Mouse (Mus musculus) megakaryocyte, adult 5-6 weeks (primary cell): ENCODE results near the gene Sh2d3c. TPM values are rescaled to one million over a fixed set of nuclear protein-coding genes. Genes with fewer than 3 reads are reported as not detected.
A peak's percentile ranks its signal among the peaks of the same experiment; 100 is the strongest.

Experiments used
- ATAC-seq: 2 replicates; pipeline ENCODE4 v1.8.0; 2016; ENCODE audit warnings: mild to moderate bottlenecking, inconsistent platforms; ENCODE audit not compliant: poor library complexity, severe bottlenecking
- total RNA-seq, 2 experiments: library from RNA; stranded (forward) in 1 of 2; stranded (reverse) in 1 of 2; fragments of 153-499, 151-499 nt in 1 of 2; fragments of 221-1000, 200-1000 nt in 1 of 2; gene quantifications; 2 replicates each; pipeline versions ENCODE4 v1.2.3 to v1.2.4; 2015 to 2017

The Sh2d3c gene
- total RNA-seq, 2 experiments from 2014 or later: 30.1 to 49.8 TPM

GRCm38 (mm10) chr2:32750887-32751664, 30.2 kb downstream of the Sh2d3c start:
- ATAC-seq: no peak

- no peak for ATAC-seq
These were observed 30.8 kb downstream of the Sh2d3c start for GRCm38 (mm10) chr2:32751665-32752033.

GRCm38 (mm10) chr2:32752181-32752580, 31.3 kb downstream of the Sh2d3c start:
- no peak for ATAC-seq

GRCm38 (mm10) chr2:32756674-32757055, 35.8 kb downstream of the Sh2d3c start:
- ATAC-seq: 0 out of 2 replicates have a peak, but pooled peaks have one; percentile 1

GRCm38 (mm10) chr2:32757056-32757845, 36.4 kb downstream of the Sh2d3c start, which contains the start of gene Tor2a:
TSS of gene Tor2a (plus strand) at chr2:32757234.
- ATAC-seq: peak; percentile 99

GRCm38 (mm10) chr2:32758503-32758902, 37.6 kb downstream of the Sh2d3c start:
- no peak for ATAC-seq

GRCm38 (mm10) chr2:32759001-32759400, 38.1 kb downstream of the Sh2d3c start:
- no peak for ATAC-seq

GRCm38 (mm10) chr2:32761361-32761760, 40.5 kb downstream of the Sh2d3c start:
- no peak for ATAC-seq

GRCm38 (mm10) chr2:32761859-32762258, 41.0 kb downstream of the Sh2d3c start:
- ATAC-seq: no peak

- ATAC-seq: no peak
These were observed 42.5 kb downstream of the Sh2d3c start for GRCm38 (mm10) chr2:32763353-32763752.

- no peak for ATAC-seq
These were observed 46.4 kb downstream of the Sh2d3c start for GRCm38 (mm10) chr2:32767241-32767640.

- no peak for ATAC-seq
These were observed 47.9 kb downstream of the Sh2d3c start for GRCm38 (mm10) chr2:32768661-32769285.

GRCm38 (mm10) chr2:32769327-32770085, 48.7 kb downstream of the Sh2d3c start:
- no peak for ATAC-seq

- ATAC-seq: no peak
These were observed 51.0 kb downstream of the Sh2d3c start for GRCm38 (mm10) chr2:32771886-32772285.

GRCm38 (mm10) chr2:32772626-32773279, 51.9 kb downstream of the Sh2d3c start:
- no peak for ATAC-seq

GRCm38 (mm10) chr2:32775359-32776074, 54.7 kb downstream of the Sh2d3c start, which contains the start of the genes Ttc16 and Ptrh1:
TSS of gene Ttc16 (minus strand) at chr2:32775633.
TSS of gene Ptrh1 (plus strand) at chr2:32775786.
- ATAC-seq: peak; percentile 98

GRCm38 (mm10) chr2:32776192-32776591, 55.3 kb downstream of the Sh2d3c start:
- no peak for ATAC-seq

- ATAC-seq: no peak
These were observed 57.2 kb downstream of the Sh2d3c start for GRCm38 (mm10) chr2:32778081-32778480.

- ATAC-seq: 0 out of 2 replicates have a peak, but pooled peaks have one; percentile 20
These were observed 58.3 kb downstream of the Sh2d3c start for GRCm38 (mm10) chr2:32779131-32779530.
